Mouse (Mus musculus) kidney, adult 2 months (tissue): ENCODE measurements around the gene Gpr183. TPM values are rescaled to one million over a fixed set of nuclear protein-coding genes. Genes with fewer than 3 reads are reported as not detected.

Source experiments
- DNase-seq: peaks from one replicate; pipeline ENCODE4 v3.0.0; 2021
- H3K27ac ChIP-seq: fragments of 200-500 bp; 2 replicates; pipeline ENCODE4 v1.5.1; 2012; ENCODE audit warnings: low read depth, low read length, control low read depth, inconsistent platforms; ENCODE audit not compliant: insufficient read depth
- H3K27me3 ChIP-seq: fragments of 200-500 bp; replicated peaks from 2 replicates; pipeline ENCODE4 v1.6.1; 2012; ENCODE audit warnings: mild to moderate bottlenecking, moderate library complexity, low read length, inconsistent platforms; ENCODE audit not compliant: control insufficient read depth, insufficient read depth
- H3K36me3 ChIP-seq: fragments of 200-500 bp; 2 replicates; pipeline ENCODE4 v1.6.1; 2012; ENCODE audit warnings: mild to moderate bottlenecking, moderate library complexity, low read length, inconsistent platforms; ENCODE audit not compliant: control insufficient read depth, insufficient read depth
- H3K4me1 ChIP-seq: fragments of 200-500 bp; 2 replicates; pipeline ENCODE4 v1.6.1; 2011; ENCODE audit warnings: low read length; ENCODE audit not compliant: control insufficient read depth, insufficient read depth
- H3K4me3 ChIP-seq: fragments of 200-500 bp; 2 replicates; pipeline ENCODE4 v1.5.1; 2011; ENCODE audit warnings: mild to moderate bottlenecking, low read depth, low read length, control low read depth; ENCODE audit not compliant: insufficient read depth
- CTCF ChIP-seq: fragments of 200-500 bp; conservative IDR thresholded peaks from 2 replicates; pipeline ENCODE4 v1.5.1; 2011; ENCODE audit warnings: low read depth, mild to moderate bottlenecking, control low read depth, low read length, moderate library complexity, mixed read lengths; ENCODE audit not compliant: insufficient read depth, insufficient read length
- POLR2A ChIP-seq: fragments of 200-500 bp; IDR thresholded peaks from one replicate; pipeline ENCODE4 v1.6.1; 2011; ENCODE audit warnings: low read depth, low read length, control low read depth
- WGBS: fragments of 180-500 bp; shearing (Covaris S2); methylation state at CpG from one replicate; pipeline ENCODE4 v1.1.7; 2018; 5-methylcytosine and 5-hydroxymethylcytosine counted together
- polyA plus RNA-seq: library from polyadenylated mRNA; depleted of rRNA; stranded (reverse); fragments of >200 nt; gene quantifications from 2 replicates; pipeline ENCODE4 v1.2.3, GENCODE M21; 2012

Gene Gpr183
- polyA plus RNA-seq, 1 experiment, result 1.7 TPM

- no peak for DNase-seq
- no peak for TF ChIP-seq CTCF
- TF ChIP-seq POLR2A, result no peak
Measured at GRCm38 (mm10) chr14:121922731-121923130, 42.3 kb downstream of the Gpr183 start.

GRCm38 (mm10) chr14:121922016-121922415 lies 43.0 kb downstream of the Gpr183 start:
- H3K27ac ChIP-seq, result no peak overlapping the region
- H3K27me3 ChIP-seq, result no peaks in the 10 kb centered on the region
- peaks cover 7% of the 10 kb centered on the region for H3K4me1 ChIP-seq
- TF ChIP-seq CTCF, result no peak
- TF ChIP-seq POLR2A, result no peak
- H3K4me3 ChIP-seq, result no peak overlapping the region
- DNase-seq, result no peak
- WGBS, result 92% methylated on average over 4 of the region's 4 CpGs
- no peaks in the 10 kb centered on the region for H3K36me3 ChIP-seq

More at GRCm38 (mm10) chr14:121922731-121923130, 42.3 kb downstream of the Gpr183 start:
- Histone ChIP-seq H3K27me3 (no peaks in the 10 kb centered on the region), H3K4me1 (peaks cover 7% of the 10 kb centered on the region), H3K4me3 (no peak overlapping the region), H3K36me3 (no peaks in the 10 kb centered on the region), H3K27ac (no peak overlapping the region)
- 44% methylated on average over 4 of the region's 4 CpGs for WGBS

GRCm38 (mm10) chr14:121920511-121921124 lies 44.4 kb downstream of the Gpr183 start:
- DNase-seq, result peak; percentile 85
- H3K4me1 ChIP-seq, result peaks cover 7% of the 10 kb centered on the region
- no peaks in the 10 kb centered on the region for H3K27me3 ChIP-seq
- no peaks in the 10 kb centered on the region for H3K36me3 ChIP-seq
- TF ChIP-seq CTCF (no peak), POLR2A (no peak)
- no peak overlapping the region for H3K27ac ChIP-seq
- 52% methylated on average over 12 of the region's 12 CpGs for WGBS
- H3K4me3 ChIP-seq, result no peak overlapping the region

GRCm38 (mm10) chr14:121919752-121920151 lies 45.2 kb downstream of the Gpr183 start:
- Histone ChIP-seq H3K27ac (no peak overlapping the region), H3K4me1 (peaks cover 7% of the 10 kb centered on the region), H3K36me3 (no peaks in the 10 kb centered on the region), H3K4me3 (no peak overlapping the region), H3K27me3 (no peaks in the 10 kb centered on the region)
- 5% methylated on average over 3 of the region's 3 CpGs for WGBS
- TF ChIP-seq CTCF, result peak; percentile 60
- no peak for TF ChIP-seq POLR2A
- no peak for DNase-seq

GRCm38 (mm10) chr14:121918266-121918665 lies 46.7 kb downstream of the Gpr183 start:
- H3K4me1 ChIP-seq, result peaks cover 7% of the 10 kb centered on the region
- no peak overlapping the region for H3K27ac ChIP-seq
- H3K4me3 ChIP-seq, result no peak overlapping the region
- H3K27me3 ChIP-seq, result no peaks in the 10 kb centered on the region
- WGBS, result 52% methylated on average over 3 of the region's 3 CpGs
- DNase-seq, result peak; percentile 41
- no peaks in the 10 kb centered on the region for H3K36me3 ChIP-seq
- TF ChIP-seq CTCF (no peak), POLR2A (no peak)

- H3K36me3 ChIP-seq, result no peaks in the 10 kb centered on the region; the same call in 1 of the 2 replicates
- H3K4me1 ChIP-seq, result peaks cover 7% of the 10 kb centered on the region
- WGBS, result 87% methylated on average over 6 of the region's 6 CpGs
- DNase-seq, result no peak
- no peaks in the 10 kb centered on the region for H3K27me3 ChIP-seq
- H3K27ac ChIP-seq, result no peak overlapping the region
- TF ChIP-seq CTCF (no peak), POLR2A (no peak)
- no peak overlapping the region for H3K4me3 ChIP-seq
Measured at GRCm38 (mm10) chr14:121916311-121917094, 48.5 kb downstream of the Gpr183 start.

- Histone ChIP-seq H3K36me3 (no peaks in the 10 kb centered on the region; the same call in 1 of the 2 replicates), H3K27me3 (no peaks in the 10 kb centered on the region), H3K27ac (no peak within 1 kb of the TSS), H3K4me3 (no peak within 1 kb of the TSS), H3K4me1 (peaks cover 4% of the 10 kb centered on the region)
- TF ChIP-seq POLR2A (no peak), CTCF (no peak)
- WGBS, result 54% methylated on average over 8 of the region's 8 CpGs
- DNase-seq, result no peak
Measured at GRCm38 (mm10) chr14:121915621-121916020, 49.4 kb downstream of the Gpr183 start, which contains the start of gene Gpr18. Gpr18 (minus strand) TSS chr14:121915781.
